Mouse (Mus musculus) hindbrain, postnatal 0 days (tissue): ENCODE measurements at regions not wholly inside any gene's neighbourhood (a gene's known extent, or its start where the extent isn't known, plus 50 kb on each side); places are given as distances from the start of the nearest gene placed in this dataset.

ENCODE experiments used
- ATAC-seq: fragments of 200-750 bp; cut with Nextera tagmentation; 2 replicates; pipeline ENCODE4 v1.8.0; 2017; ENCODE audit warnings: mild to moderate bottlenecking, moderate TSS enrichment, moderate library complexity
- DNase-seq: peaks from one replicate; pipeline ENCODE4 v3.0.0-alpha.2; 2015; ENCODE audit warnings: low spot score
- H3K27ac ChIP-seq: fragments of 300-500 bp; sonication (generic); 2 replicates; pipeline ENCODE4 v1.5.1; 2014; ENCODE audit warnings: mild to moderate bottlenecking
- H3K27me3 ChIP-seq: fragments of 300-500 bp; sonication (generic); 2 replicates; pipeline ENCODE4 v1.6.1; 2014; ENCODE audit warnings: low read length, mixed read lengths; ENCODE audit not compliant: insufficient read depth
- H3K36me3 ChIP-seq: fragments of 300-500 bp; sonication (generic); 2 replicates; pipeline ENCODE4 v1.6.1; 2014; ENCODE audit warnings: low read length, mixed read lengths; ENCODE audit not compliant: insufficient read depth
- H3K4me1 ChIP-seq: fragments of 300-500 bp; sonication (generic); 2 replicates; pipeline ENCODE4 v1.6.1; 2014; ENCODE audit warnings: antibody characterized with exemption, low read length, mixed read lengths; ENCODE audit not compliant: insufficient read depth
- H3K4me2 ChIP-seq: fragments of 300-500 bp; sonication (generic); 2 replicates; pipeline ENCODE4 v1.6.1; 2014; ENCODE audit warnings: low read depth, mild to moderate bottlenecking, low read length, moderate library complexity, mixed read lengths
- H3K4me3 ChIP-seq: fragments of 300-500 bp; sonication (generic); 2 replicates; pipeline ENCODE4 v1.5.1; 2014; ENCODE audit warnings: low read length
- H3K9ac ChIP-seq: fragments of 300-500 bp; sonication (generic); replicated peaks from 2 replicates; pipeline ENCODE4 v1.6.1; 2014; ENCODE audit warnings: mild to moderate bottlenecking, low read length, moderate library complexity, mixed read lengths
- H3K9me3 ChIP-seq: fragments of 300-500 bp; sonication (generic); 2 replicates; pipeline ENCODE4 v1.6.1; 2016; ENCODE audit warnings: low read length, mixed read lengths
- CTCF ChIP-seq: IDR thresholded peaks from 2 replicates; pipeline ENCODE4 v1.5.1; 2016; ENCODE audit warnings: antibody characterized with exemption, control low read depth, low read depth
- WGBS: fragments of 180-500 bp; shearing (Covaris S2); extraction: QIAGEN DNeasy Blood & Tissue Kit; methylation state at CpG from one replicate; pipeline ENCODE4 v1.1.7; 2014; 5-methylcytosine and 5-hydroxymethylcytosine counted together

DNA sequence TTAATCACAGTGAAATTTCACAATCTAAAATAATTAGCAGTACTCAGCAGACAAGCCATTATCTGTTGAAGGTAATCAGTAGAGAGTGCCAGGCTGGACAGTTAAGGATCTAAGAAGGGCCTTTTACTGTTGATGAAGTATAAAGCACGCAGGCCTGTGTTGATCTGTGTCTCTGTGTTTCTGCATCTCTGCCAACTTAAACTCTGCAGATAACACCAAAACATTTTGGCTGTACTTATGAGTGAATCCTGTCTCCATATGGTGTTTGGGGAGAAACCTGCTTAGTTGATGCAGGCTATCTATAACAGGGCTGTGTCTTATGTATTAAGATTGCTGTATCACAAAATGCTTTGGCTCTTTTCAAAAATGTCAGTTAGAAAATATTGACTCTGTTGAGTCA lies 482.8 kb upstream of the Adamts9 start:
- no peak for ATAC-seq
- H3K9me3 ChIP-seq, result no peaks in the 10 kb centered on the region
- DNase-seq, result peak; percentile 4
- H3K4me3 ChIP-seq, result no peak overlapping the region
- no peaks in the 10 kb centered on the region for H3K27me3 ChIP-seq
- no peak overlapping the region for H3K27ac ChIP-seq
- H3K9ac ChIP-seq, result no peak overlapping the region
- no peak overlapping the region for H3K4me2 ChIP-seq
- no peaks in the 10 kb centered on the region for H3K4me1 ChIP-seq
- no peak for TF ChIP-seq CTCF
- 78% methylated on average over 1 of the region's 1 CpGs for WGBS
- no peaks in the 10 kb centered on the region for H3K36me3 ChIP-seq

DNA sequence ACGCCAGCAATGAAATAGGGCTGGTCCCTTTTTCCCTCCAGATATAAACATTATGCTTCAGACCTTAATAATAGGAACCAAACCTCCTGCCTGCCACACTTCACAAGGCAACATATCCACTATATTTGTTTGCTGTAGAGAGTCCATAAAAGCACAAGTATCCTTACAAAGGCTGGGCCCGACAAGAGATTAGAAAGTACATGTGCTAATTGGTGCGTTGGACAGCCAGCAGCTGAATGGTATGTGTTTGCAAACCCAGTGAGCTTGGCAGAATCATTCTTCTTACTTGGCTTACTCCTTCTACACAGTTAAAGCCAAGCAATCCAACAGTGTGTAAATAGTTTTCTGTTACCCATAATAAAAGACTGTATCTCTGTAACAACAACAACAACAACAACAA lies 479.6 kb upstream of the Adamts9 start:
- H3K4me3 ChIP-seq, result no peak overlapping the region
- H3K36me3 ChIP-seq, result no peaks in the 10 kb centered on the region
- no peak overlapping the region for H3K4me2 ChIP-seq
- no peaks in the 10 kb centered on the region for H3K9me3 ChIP-seq
- no peak for TF ChIP-seq CTCF
- WGBS, result 75% methylated on average over 3 of the region's 3 CpGs
- H3K27ac ChIP-seq, result no peak overlapping the region
- ATAC-seq (no peak), DNase-seq (no peak)
- H3K9ac ChIP-seq, result no peak overlapping the region
- no peaks in the 10 kb centered on the region for H3K4me1 ChIP-seq
- no peaks in the 10 kb centered on the region for H3K27me3 ChIP-seq

GRCm38 (mm10) chr6:93422253-93422652 lies 479.0 kb upstream of the Adamts9 start:
- WGBS, result 80% methylated on average over 4 of the region's 4 CpGs

GRCm38 (mm10) chr6:93417625-93418024 lies 474.3 kb upstream of the Adamts9 start:
- no peaks in the 10 kb centered on the region for H3K4me1 ChIP-seq
- H3K4me3 ChIP-seq, result no peak overlapping the region
- no peak overlapping the region for H3K4me2 ChIP-seq
- no peak for TF ChIP-seq CTCF
- no peak for ATAC-seq
- H3K27ac ChIP-seq, result no peak overlapping the region
- DNase-seq, result no peak
- 86% methylated on average over 6 of the region's 6 CpGs for WGBS
- H3K36me3 ChIP-seq, result no peaks in the 10 kb centered on the region
- H3K9me3 ChIP-seq, result no peaks in the 10 kb centered on the region
- H3K9ac ChIP-seq, result no peak overlapping the region
- H3K27me3 ChIP-seq, result no peaks in the 10 kb centered on the region

More at GRCm38 (mm10) chr6:93422253-93422652, 479.0 kb upstream of the Adamts9 start:
- Histone ChIP-seq H3K4me2 (no peak overlapping the region), H3K4me3 (no peak overlapping the region), H3K36me3 (no peaks in the 10 kb centered on the region), H3K27me3 (no peaks in the 10 kb centered on the region), H3K27ac (no peak overlapping the region), H3K9me3 (no peaks in the 10 kb centered on the region), H3K9ac (no peak overlapping the region), H3K4me1 (no peaks in the 10 kb centered on the region)
- no peak for ATAC-seq
- DNase-seq, result no peak
- no peak for TF ChIP-seq CTCF

- WGBS, result 45% methylated on average over 1 of the region's 1 CpGs
- H3K4me3 ChIP-seq, result no peak overlapping the region
- DNase-seq (no peak), ATAC-seq (no peak)
- no peak overlapping the region for H3K27ac ChIP-seq
- no peaks in the 10 kb centered on the region for H3K4me1 ChIP-seq
- H3K9me3 ChIP-seq, result no peaks in the 10 kb centered on the region
- no peak overlapping the region for H3K4me2 ChIP-seq
- TF ChIP-seq CTCF, result no peak
- no peak overlapping the region for H3K9ac ChIP-seq
- no peaks in the 10 kb centered on the region for H3K27me3 ChIP-seq
- H3K36me3 ChIP-seq, result no peaks in the 10 kb centered on the region
Measured at GRCm38 (mm10) chr6:93416006-93416405, 472.7 kb upstream of the Adamts9 start.

GRCm38 (mm10) chr6:93411077-93411452 lies 467.8 kb upstream of the Adamts9 start:
- no peak overlapping the region for H3K9ac ChIP-seq
- no peak for ATAC-seq
- H3K4me3 ChIP-seq, result no peak overlapping the region
- no peaks in the 10 kb centered on the region for H3K36me3 ChIP-seq
- no peaks in the 10 kb centered on the region for H3K4me1 ChIP-seq
- no peaks in the 10 kb centered on the region for H3K9me3 ChIP-seq
- H3K4me2 ChIP-seq, result no peak overlapping the region
- no peak overlapping the region for H3K27ac ChIP-seq
- no peaks in the 10 kb centered on the region for H3K27me3 ChIP-seq
- WGBS, result 66% methylated on average over 3 of the region's 3 CpGs
- peak; percentile 35; the same call in 1 of the 2 replicates for TF ChIP-seq CTCF
- DNase-seq, result no peak

DNA sequence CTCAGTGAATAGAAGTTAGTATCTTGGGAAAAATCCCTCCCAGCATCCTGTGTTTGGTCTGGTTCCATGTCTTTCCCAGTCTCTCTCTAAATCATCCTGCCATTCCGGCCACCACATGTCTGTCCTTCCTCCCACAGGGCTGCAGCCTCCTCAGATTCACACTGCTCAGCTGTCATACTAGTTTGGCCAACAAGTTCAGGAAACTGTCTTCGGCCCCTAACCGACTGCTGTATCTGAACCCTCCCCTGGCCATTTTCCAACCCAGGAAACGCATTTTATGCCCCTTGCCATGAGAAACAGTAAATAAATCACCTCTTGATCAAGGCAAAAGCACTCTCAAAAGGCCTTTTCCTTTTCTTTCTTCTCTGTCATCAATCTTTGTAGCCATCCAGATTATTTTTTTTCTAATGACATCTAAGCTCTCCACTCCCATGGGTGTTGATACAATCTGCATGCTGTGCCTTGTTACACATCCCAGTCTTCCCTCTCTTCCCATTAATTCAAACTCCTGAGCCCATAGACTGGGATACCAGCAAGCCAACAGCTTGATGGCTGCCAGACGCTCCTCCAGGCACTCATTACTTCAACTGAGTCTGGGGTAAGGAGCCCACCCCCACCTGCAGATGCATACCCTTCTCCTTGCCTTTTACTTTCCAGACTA lies 467.3 kb upstream of the Adamts9 start:
- Histone ChIP-seq H3K4me1 (no peaks in the 10 kb centered on the region), H3K36me3 (no peaks in the 10 kb centered on the region), H3K9me3 (no peaks in the 10 kb centered on the region), H3K27me3 (no peaks in the 10 kb centered on the region), H3K9ac (no peak overlapping the region), H3K4me3 (no peak overlapping the region), H3K4me2 (no peak overlapping the region), H3K27ac (no peak overlapping the region)
- ATAC-seq, result no peak
- no peak for TF ChIP-seq CTCF
- 57% methylated on average over 5 of the region's 5 CpGs for WGBS
- DNase-seq, result no peak
